Mouse (Mus musculus): ENCODE results near the gene Spns3. TPM values are rescaled to one million over a fixed set of nuclear protein-coding genes. Genes with fewer than 3 reads are reported as not detected.
A peak's percentile ranks its signal among the peaks of the same experiment; 100 is the strongest.

Gene Spns3
- polyA plus RNA-seq, 1 experiment from 2014 or later, result 0.14 TPM

- no peak overlapping the region for H3K4me3 ChIP-seq
- no peaks in the 10 kb centered on the region for H3K4me1 ChIP-seq (replicated peaks)
- WGBS, result 72% methylated on average over 3 of the region's 3 CpGs
- no peaks in the 10 kb centered on the region for H3K36me3 ChIP-seq
- H3K4me2 ChIP-seq, result no peak overlapping the region
- H3K9ac ChIP-seq, result no peak overlapping the region
- ATAC-seq (replicated peaks; ENCODE audit: insufficient number of reproducible peaks, insufficient read depth, low FRiP score, low read depth), result no peak
- no peak overlapping the region for H3K27ac ChIP-seq
- no peaks in the 10 kb centered on the region for H3K9me3 ChIP-seq (replicated peaks)
- no peaks in the 10 kb centered on the region for H3K27me3 ChIP-seq
Measured at GRCm38 (mm10) chr11:72532890-72533289, 17.4 kb downstream of the Spns3 start.

GRCm38 (mm10) chr11:72531632-72532031 is 18.7 kb downstream of the Spns3 start:
- WGBS, result 67% methylated on average over 1 of the region's 1 CpGs
- Histone ChIP-seq H3K4me3 (no peak overlapping the region), H3K36me3 (no peaks in the 10 kb centered on the region), H3K9ac (no peak overlapping the region), H3K27me3 (no peaks in the 10 kb centered on the region), H3K27ac (no peak overlapping the region), H3K9me3 (replicated peaks) (no peaks in the 10 kb centered on the region), H3K4me1 (replicated peaks) (no peaks in the 10 kb centered on the region), H3K4me2 (no peak overlapping the region)
- no peak for ATAC-seq (replicated peaks; ENCODE audit: insufficient number of reproducible peaks, insufficient read depth, low FRiP score, low read depth)

GRCm38 (mm10) chr11:72531144-72531543 is 19.2 kb downstream of the Spns3 start:
- Histone ChIP-seq H3K9ac (no peak overlapping the region), H3K4me2 (no peak overlapping the region), H3K36me3 (no peaks in the 10 kb centered on the region), H3K27ac (no peak overlapping the region), H3K9me3 (replicated peaks) (no peaks in the 10 kb centered on the region), H3K4me3 (no peak overlapping the region), H3K4me1 (replicated peaks) (no peaks in the 10 kb centered on the region), H3K27me3 (no peaks in the 10 kb centered on the region)
- 67% methylated on average over 5 of the region's 5 CpGs for WGBS
- no peak for ATAC-seq (replicated peaks; ENCODE audit: insufficient number of reproducible peaks, insufficient read depth, low FRiP score, low read depth)

GRCm38 (mm10) chr11:72526190-72526589 is 24.1 kb downstream of the Spns3 start:
- no peak overlapping the region for H3K4me3 ChIP-seq
- H3K9ac ChIP-seq, result no peak overlapping the region
- no peak overlapping the region for H3K27ac ChIP-seq
- H3K36me3 ChIP-seq, result no peaks in the 10 kb centered on the region
- no peaks in the 10 kb centered on the region for H3K9me3 ChIP-seq (replicated peaks)
- H3K4me1 ChIP-seq (replicated peaks), result peaks cover 8% of the 10 kb centered on the region
- ATAC-seq (replicated peaks; ENCODE audit: insufficient number of reproducible peaks, insufficient read depth, low FRiP score, low read depth), result no peak
- 75% methylated on average over 4 of the region's 4 CpGs for WGBS
- H3K27me3 ChIP-seq, result no peaks in the 10 kb centered on the region
- H3K4me2 ChIP-seq, result no peak overlapping the region

GRCm38 (mm10) chr11:72523711-72524110 is 26.6 kb downstream of the Spns3 start:
- Histone ChIP-seq H3K27ac (no peak overlapping the region), H3K9ac (no peak overlapping the region), H3K4me2 (no peak overlapping the region), H3K4me1 (replicated peaks) (peaks cover 8% of the 10 kb centered on the region), H3K27me3 (no peaks in the 10 kb centered on the region), H3K4me3 (no peak overlapping the region), H3K9me3 (replicated peaks) (no peaks in the 10 kb centered on the region), H3K36me3 (no peaks in the 10 kb centered on the region)
- ATAC-seq (replicated peaks; ENCODE audit: insufficient number of reproducible peaks, insufficient read depth, low FRiP score, low read depth), result no peak
- WGBS, result 49% methylated on average over 4 of the region's 4 CpGs

- H3K9ac ChIP-seq, result no peak overlapping the region
- WGBS, result 40% methylated on average over 5 of the region's 5 CpGs
- peaks cover 8% of the 10 kb centered on the region for H3K4me1 ChIP-seq (replicated peaks)
- H3K4me3 ChIP-seq, result no peak overlapping the region
- no peaks in the 10 kb centered on the region for H3K9me3 ChIP-seq (replicated peaks)
- ATAC-seq (replicated peaks; ENCODE audit: insufficient number of reproducible peaks, insufficient read depth, low FRiP score, low read depth), result no peak
- H3K27me3 ChIP-seq, result no peaks in the 10 kb centered on the region
- H3K27ac ChIP-seq, result no peak overlapping the region
- H3K36me3 ChIP-seq, result no peaks in the 10 kb centered on the region
- no peak overlapping the region for H3K4me2 ChIP-seq
Measured at GRCm38 (mm10) chr11:72522616-72523041, 27.7 kb downstream of the Spns3 start.

GRCm38 (mm10) chr11:72521598-72522541 is 28.4 kb downstream of the Spns3 start:
- WGBS, result 66% methylated on average over 5 of the region's 5 CpGs
- H3K4me3 ChIP-seq, result no peak overlapping the region
- no peaks in the 10 kb centered on the region for H3K9me3 ChIP-seq (replicated peaks)
- H3K4me1 ChIP-seq (replicated peaks), result peaks cover 8% of the 10 kb centered on the region
- no peak overlapping the region for H3K27ac ChIP-seq
- no peak overlapping the region for H3K9ac ChIP-seq
- H3K27me3 ChIP-seq, result no peaks in the 10 kb centered on the region
- H3K36me3 ChIP-seq, result no peaks in the 10 kb centered on the region
- no peak overlapping the region for H3K4me2 ChIP-seq
- no peak for ATAC-seq (replicated peaks; ENCODE audit: insufficient number of reproducible peaks, insufficient read depth, low FRiP score, low read depth)

GRCm38 (mm10) chr11:72519895-72520294 is 30.4 kb downstream of the Spns3 start:
- Histone ChIP-seq H3K36me3 (no peaks in the 10 kb centered on the region), H3K4me3 (no peak overlapping the region), H3K27me3 (no peaks in the 10 kb centered on the region), H3K27ac (no peak overlapping the region), H3K9ac (no peak overlapping the region), H3K9me3 (replicated peaks) (no peaks in the 10 kb centered on the region), H3K4me1 (replicated peaks) (peaks cover 8% of the 10 kb centered on the region), H3K4me2 (no peak overlapping the region)
- no peak for ATAC-seq (replicated peaks; ENCODE audit: insufficient number of reproducible peaks, insufficient read depth, low FRiP score, low read depth)
- WGBS, result 60% methylated on average over 3 of the region's 3 CpGs

- H3K9me3 ChIP-seq (replicated peaks), result no peaks in the 10 kb centered on the region
- no peaks in the 10 kb centered on the region for H3K27me3 ChIP-seq
- ATAC-seq (replicated peaks; ENCODE audit: insufficient number of reproducible peaks, insufficient read depth, low FRiP score, low read depth), result 0 out of 2 replicates have a peak, but pooled peaks have one; percentile 47
- no peak overlapping the region for H3K4me2 ChIP-seq
- WGBS, result 71% methylated on average over 4 of the region's 4 CpGs
- H3K27ac ChIP-seq, result no peak overlapping the region
- H3K36me3 ChIP-seq, result no peaks in the 10 kb centered on the region
- H3K9ac ChIP-seq, result no peak overlapping the region
- H3K4me3 ChIP-seq, result no peak overlapping the region
- peaks cover 8% of the 10 kb centered on the region for H3K4me1 ChIP-seq (replicated peaks)
Measured at GRCm38 (mm10) chr11:72519189-72519588, 31.1 kb downstream of the Spns3 start.

- Histone ChIP-seq H3K4me2 (no peak overlapping the region), H3K36me3 (no peaks in the 10 kb centered on the region), H3K27ac (no peak overlapping the region), H3K4me1 (replicated peaks) (peaks cover 8% of the 10 kb centered on the region), H3K4me3 (no peak overlapping the region), H3K27me3 (no peaks in the 10 kb centered on the region), H3K9me3 (replicated peaks) (no peaks in the 10 kb centered on the region), H3K9ac (no peak overlapping the region)
- WGBS, result 40% methylated on average over 2 of the region's 2 CpGs
- ATAC-seq (replicated peaks; ENCODE audit: insufficient number of reproducible peaks, insufficient read depth, low FRiP score, low read depth), result no peak
Measured at GRCm38 (mm10) chr11:72518449-72518848, 31.9 kb downstream of the Spns3 start.

- Histone ChIP-seq H3K9me3 (replicated peaks) (no peaks in the 10 kb centered on the region), H3K27ac (no peak overlapping the region), H3K9ac (no peak overlapping the region), H3K4me1 (replicated peaks) (no peaks in the 10 kb centered on the region), H3K27me3 (no peaks in the 10 kb centered on the region), H3K4me2 (no peak overlapping the region), H3K36me3 (no peaks in the 10 kb centered on the region), H3K4me3 (no peak overlapping the region)
- no peak for ATAC-seq (replicated peaks; ENCODE audit: insufficient number of reproducible peaks, insufficient read depth, low FRiP score, low read depth)
- WGBS, result 65% methylated on average over 3 of the region's 3 CpGs
Measured at GRCm38 (mm10) chr11:72514967-72515366, 35.3 kb downstream of the Spns3 start.

GRCm38 (mm10) chr11:72508651-72509050 is 41.7 kb downstream of the Spns3 start:
- H3K9ac ChIP-seq, result no peak overlapping the region
- no peaks in the 10 kb centered on the region for H3K9me3 ChIP-seq (replicated peaks)
- no peak overlapping the region for H3K4me2 ChIP-seq
- H3K4me3 ChIP-seq, result no peak overlapping the region
- no peaks in the 10 kb centered on the region for H3K36me3 ChIP-seq
- H3K4me1 ChIP-seq (replicated peaks), result peaks cover 9% of the 10 kb centered on the region
- 85% methylated on average over 5 of the region's 5 CpGs for WGBS
- no peak for ATAC-seq (replicated peaks; ENCODE audit: insufficient number of reproducible peaks, insufficient read depth, low FRiP score, low read depth)
- H3K27ac ChIP-seq, result no peak overlapping the region
- no peaks in the 10 kb centered on the region for H3K27me3 ChIP-seq

Measured in heart, embryonic 15.5 days (tissue).